Mouse (Mus musculus): ENCODE results near the gene Mecom.

DNA sequence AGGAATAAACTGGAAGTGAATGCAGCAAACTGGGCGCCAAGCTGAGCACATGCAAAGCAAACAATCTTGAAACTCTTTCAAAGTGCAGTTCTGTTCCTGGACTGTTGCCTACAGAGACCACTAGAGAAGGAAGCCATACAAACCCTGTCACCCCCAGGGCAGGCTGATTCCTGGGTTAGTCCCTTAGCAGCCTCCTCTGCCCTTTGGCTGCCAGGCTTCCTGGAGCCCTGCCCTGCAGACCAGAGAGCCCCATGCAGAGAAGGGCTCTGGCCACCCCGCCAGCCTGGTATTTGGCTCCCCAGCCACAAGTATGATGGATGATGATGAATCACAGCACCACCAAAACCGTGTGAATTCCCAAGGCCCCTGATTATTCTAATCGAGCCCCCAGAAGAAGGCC is 286.9 kb downstream of the Mecom start:
- TF ChIP-seq CTCF (IDR thresholded peaks at IDR 0.05; ENCODE audit: borderline replicate concordance, insufficient read depth, low read depth, low read length) (no peak), POLR2A (IDR thresholded peaks at IDR 0.05; ENCODE audit: borderline replicate concordance, insufficient read depth, low read length) (no peak)
